Mouse (Mus musculus) testis, postnatal 10 days (tissue): ENCODE measurements around the gene Cyb561d1.
A peak's percentile ranks its signal among the peaks of the same experiment; 100 is the strongest.

ENCODE experiments used
- DNase-seq: peaks from one replicate; pipeline ENCODE4 v3.0.0; 2021; ENCODE audit warnings: low spot score

Cyb561d1 gene

GRCm38 (mm10) chr3:108203621-108204325 is 2.8 kb upstream of the Cyb561d1 start:
- peak; percentile 90 for DNase-seq

- no peak for DNase-seq
Measured at GRCm38 (mm10) chr3:108203212-108203611, 2.2 kb upstream of the Cyb561d1 start.

GRCm38 (mm10) chr3:108202506-108202905 is 1.5 kb upstream of the Cyb561d1 start:
- DNase-seq = no peak

- DNase-seq = no peak
Measured at GRCm38 (mm10) chr3:108199231-108199630, 1.8 kb downstream of the Cyb561d1 start.

GRCm38 (mm10) chr3:108197066-108197497 is 3.9 kb downstream of the Cyb561d1 start:
- DNase-seq = peak; percentile 60

- DNase-seq = no peak
Measured at GRCm38 (mm10) chr3:108195941-108196590, 4.9 kb downstream of the Cyb561d1 start.

- DNase-seq = no peak
Measured at GRCm38 (mm10) chr3:108195287-108195686, 5.7 kb downstream of the Cyb561d1 start.

GRCm38 (mm10) chr3:108193686-108194085 is 7.3 kb downstream of the Cyb561d1 start:
- no peak for DNase-seq

GRCm38 (mm10) chr3:108189897-108190296 is 11.1 kb downstream of the Cyb561d1 start:
- no peak for DNase-seq

GRCm38 (mm10) chr3:108188716-108189490 is 12.1 kb downstream of the Cyb561d1 start:
- no peak for DNase-seq

GRCm38 (mm10) chr3:108187111-108187795 is 13.8 kb downstream of the Cyb561d1 start:
- no peak for DNase-seq

GRCm38 (mm10) chr3:108186098-108187047 is 14.6 kb downstream of the Cyb561d1 start, which contains the start of gene Amigo1:
TSS of gene Amigo1 (plus strand) at chr3:108186335.
- DNase-seq = no peak

- DNase-seq = no peak
Measured at GRCm38 (mm10) chr3:108185460-108186097, 15.4 kb downstream of the Cyb561d1 start.

- DNase-seq = no peak
Measured at GRCm38 (mm10) chr3:108184742-108185141, 16.3 kb downstream of the Cyb561d1 start.

GRCm38 (mm10) chr3:108180514-108180913 is 20.5 kb downstream of the Cyb561d1 start:
- DNase-seq = no peak

- no peak for DNase-seq
Measured at GRCm38 (mm10) chr3:108178756-108179715, 22.0 kb downstream of the Cyb561d1 start.

- no peak for DNase-seq
Measured at GRCm38 (mm10) chr3:108174672-108175531, 26.1 kb downstream of the Cyb561d1 start.

- DNase-seq = no peak
Measured at GRCm38 (mm10) chr3:108169199-108169598, 31.8 kb downstream of the Cyb561d1 start.
